Mouse (Mus musculus): Measurements from ENCODE around the gene Rnps1.

DNA sequence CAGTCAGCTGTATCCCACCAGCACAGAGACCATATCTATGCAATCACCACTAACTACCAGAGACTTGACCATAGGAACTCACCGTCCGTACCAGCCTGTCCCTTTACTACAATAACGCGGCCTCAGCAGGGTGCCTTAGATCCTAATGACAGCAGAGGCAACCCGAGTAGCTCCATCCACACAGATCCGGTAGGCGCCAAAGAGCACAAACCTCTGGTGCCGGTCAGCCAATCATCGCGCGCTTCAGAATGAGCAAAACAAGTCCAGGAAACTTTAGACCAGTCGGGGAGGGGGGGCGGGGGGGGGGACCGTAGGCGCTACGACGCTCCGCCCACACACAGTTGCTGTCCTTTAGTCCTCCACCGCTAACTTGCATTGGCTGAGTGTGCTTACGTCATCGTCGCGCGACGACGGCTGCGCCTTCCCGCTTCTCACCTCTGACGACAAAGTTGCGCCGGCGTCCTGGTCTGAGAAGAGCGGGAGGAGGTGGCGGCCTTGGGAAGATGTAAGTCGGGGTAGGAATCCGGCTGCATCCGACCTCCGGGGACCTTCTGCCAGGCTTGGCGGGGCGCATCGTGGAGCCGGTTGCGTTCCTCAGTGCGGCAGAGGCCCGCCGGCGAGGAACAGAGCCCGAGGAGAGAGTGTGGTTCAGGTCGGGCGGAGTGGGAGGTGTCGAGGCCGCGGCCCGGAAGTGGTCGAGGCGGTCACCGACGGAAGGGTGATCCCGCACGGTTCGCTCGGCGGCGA lies at the start of gene Rnps1:
- TF ChIP-seq POLR2A (IDR thresholded peaks at IDR 0.05; ENCODE audit: borderline replicate concordance, extremely low read depth, low read depth, low read length) (peak; percentile 90), CTCF (IDR thresholded peaks at IDR 0.05; ENCODE audit: insufficient read depth, low read length) (no peak)

Data from lung, adult 2 months (tissue).